Mouse (Mus musculus) kidney, embryonic 14.5 days (tissue): ENCODE measurements around the gene Tigar. TPM values are rescaled to one million over a fixed set of nuclear protein-coding genes. Genes with fewer than 3 reads are reported as not detected.
A peak's percentile ranks its signal among the peaks of the same experiment; 100 is the strongest.

Experiments
- ATAC-seq: fragments of 200-750 bp; cut with Nextera tagmentation; 2 replicates; pipeline ENCODE4 v1.8.0; 2017; ENCODE audit warnings: moderate number of reproducible peaks, mild to moderate bottlenecking, moderate TSS enrichment, moderate library complexity; ENCODE audit not compliant: low FRiP score, low TSS enrichment
- H3K27ac ChIP-seq: fragments of 300-500 bp; sonication (generic); 2 replicates; pipeline ENCODE4 v1.5.1; 2014; ENCODE audit warnings: low read depth, mild to moderate bottlenecking, low read length, moderate library complexity, mixed read lengths
- H3K27me3 ChIP-seq: fragments of 300-500 bp; sonication (generic); 2 replicates; pipeline ENCODE4 v1.6.1; 2014; ENCODE audit warnings: mild to moderate bottlenecking, low read length; ENCODE audit not compliant: control insufficient read depth, insufficient read depth
- H3K36me3 ChIP-seq: fragments of 300-500 bp; sonication (generic); 2 replicates; pipeline ENCODE4 v1.6.1; 2014; ENCODE audit warnings: low read length, mixed read lengths; ENCODE audit not compliant: control insufficient read depth, insufficient read depth
- H3K4me1 ChIP-seq: fragments of 300-500 bp; sonication (generic); 2 replicates; pipeline ENCODE4 v1.6.1; 2014; ENCODE audit warnings: low read length, mixed read lengths; ENCODE audit not compliant: control insufficient read depth, insufficient read depth
- H3K4me2 ChIP-seq: fragments of 300-500 bp; sonication (generic); replicated peaks from 2 replicates; pipeline ENCODE4 v1.6.1; 2014; ENCODE audit warnings: low read depth, mild to moderate bottlenecking, low read length
- H3K4me3 ChIP-seq: fragments of 300-500 bp; sonication (generic); 2 replicates; pipeline ENCODE4 v1.5.1; 2014; ENCODE audit warnings: mild to moderate bottlenecking, low read length
- H3K9ac ChIP-seq: fragments of 300-500 bp; sonication (generic); 2 replicates; pipeline ENCODE4 v1.6.1; 2014; ENCODE audit warnings: low read depth, mild to moderate bottlenecking, low read length, moderate library complexity
- H3K9me3 ChIP-seq: fragments of 300-500 bp; sonication (generic); 2 replicates; pipeline ENCODE4 v1.6.1; 2016; ENCODE audit warnings: low read length; ENCODE audit not compliant: control insufficient read depth
- WGBS: fragments of 180-500 bp; shearing (Covaris S2); extraction: QIAGEN DNeasy Blood & Tissue Kit; methylation state at CpG from one replicate; pipeline ENCODE4 v1.1.7; 2014; 5-methylcytosine and 5-hydroxymethylcytosine counted together
- polyA plus RNA-seq: library from polyadenylated mRNA; unstranded; fragments of >200 nt; fragmentation: Nextera tagmentation; extraction: Ambion mirVana; gene quantifications from 2 replicates; pipeline ENCODE4 v1.2.1, GENCODE M21; 2014

Gene Tigar
- polyA plus RNA-seq, 1 experiment from 2014 or later: 1.2 TPM

DNA sequence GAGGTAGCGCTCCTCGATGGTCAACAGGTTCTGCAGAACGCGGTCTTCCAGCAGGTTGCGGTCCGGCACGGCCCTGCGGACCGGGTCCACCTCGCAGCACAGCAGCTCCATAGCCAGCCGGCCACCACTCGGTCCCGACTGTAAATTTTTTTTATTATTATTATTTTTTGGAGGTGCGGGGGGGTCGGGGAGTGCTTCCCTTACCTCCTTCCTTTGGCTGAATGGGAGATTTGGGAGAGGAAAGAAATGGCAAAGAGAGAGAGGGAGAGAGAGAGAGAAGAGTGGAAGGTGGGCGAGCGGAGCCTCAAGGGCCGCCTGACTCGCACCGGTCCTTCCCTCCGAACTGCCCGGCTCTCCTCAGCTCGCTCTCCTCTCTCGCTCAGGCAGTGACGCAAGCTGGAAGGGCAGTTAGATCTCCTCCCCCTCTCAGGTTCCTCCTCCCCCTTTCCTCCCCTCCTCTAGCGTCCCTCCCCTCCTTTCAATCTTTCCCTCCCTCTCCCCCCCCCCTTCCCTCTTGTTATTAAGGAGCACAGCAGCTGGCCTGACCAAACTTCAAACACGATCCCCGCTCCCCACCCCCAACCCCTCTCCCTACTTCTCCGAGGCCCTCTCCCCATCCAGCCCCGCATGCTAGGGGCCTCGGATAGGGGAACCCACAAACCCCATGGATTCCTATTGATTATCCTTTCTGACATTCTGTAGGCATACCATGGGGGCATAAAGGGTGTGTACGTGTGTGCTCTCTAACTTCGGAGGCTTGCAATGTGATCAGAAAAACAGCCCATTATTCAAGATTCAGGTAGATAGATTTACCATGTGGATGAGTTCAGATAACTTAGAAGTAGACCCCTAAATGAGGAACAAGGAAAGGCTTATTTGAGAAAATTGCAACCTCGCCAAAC, 41.6 kb upstream of the Tigar start:
- Histone ChIP-seq H3K4me3 (peak overlapping the region; percentile 76), H3K27ac (peak overlapping the region; percentile 91), H3K27me3 (no peaks in the 10 kb centered on the region), H3K9ac (peak overlapping the region; percentile 86), H3K9me3 (no peaks in the 10 kb centered on the region), H3K4me1 (peaks cover 26% of the 10 kb centered on the region), H3K36me3 (peaks cover 13% of the 10 kb centered on the region), H3K4me2 (peak overlapping the region; percentile 79)
- ATAC-seq: peak; percentile 56
- WGBS: 0% methylated on average over 32 of the region's 34 CpGs

DNA sequence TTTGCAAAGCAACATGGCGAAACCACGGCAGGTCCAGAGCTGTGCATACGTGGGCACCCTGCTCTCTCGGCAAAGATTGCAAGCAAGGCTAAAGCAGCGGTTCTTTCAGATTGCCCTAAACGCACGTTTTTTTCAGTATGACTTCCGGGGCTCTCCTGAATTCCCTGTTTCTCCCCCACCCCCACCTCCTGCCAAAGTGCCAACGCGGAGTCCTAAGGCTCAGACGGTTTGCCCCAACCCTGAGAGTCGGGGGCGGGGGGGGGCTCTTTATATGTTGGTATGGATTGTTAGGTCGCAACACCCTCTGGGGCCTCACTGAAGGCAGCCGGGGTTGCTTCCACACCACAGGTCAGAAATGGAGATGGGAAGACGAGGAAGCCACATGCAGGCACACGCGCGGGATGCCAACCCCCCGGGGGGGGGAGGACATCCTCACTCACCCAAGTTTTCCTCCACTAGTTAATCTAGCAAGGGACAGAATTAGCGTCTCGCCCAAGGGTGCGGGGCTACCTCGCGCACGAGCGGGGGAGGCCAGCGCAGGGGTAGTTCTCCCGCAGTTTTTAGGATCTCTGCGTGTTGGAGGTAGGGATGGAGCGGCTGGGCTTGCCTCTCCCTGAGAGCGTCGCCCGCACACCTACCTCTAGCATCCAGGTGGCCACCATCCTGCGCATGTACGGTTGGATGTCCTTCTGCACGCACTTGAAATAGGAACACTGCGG, 40.7 kb upstream of the Tigar start:
- Histone ChIP-seq H3K4me1 (peaks cover 26% of the 10 kb centered on the region), H3K9ac (peak overlapping the region; percentile 86), H3K27ac (peak overlapping the region; percentile 81), H3K9me3 (no peaks in the 10 kb centered on the region), H3K27me3 (no peaks in the 10 kb centered on the region), H3K36me3 (peaks cover 21% of the 10 kb centered on the region), H3K4me3 (peak overlapping the region; percentile 76), H3K4me2 (peak overlapping the region; percentile 79)
- under 1% methylated on average over 38 of the region's 38 CpGs for WGBS
- ATAC-seq: no peak

DNA sequence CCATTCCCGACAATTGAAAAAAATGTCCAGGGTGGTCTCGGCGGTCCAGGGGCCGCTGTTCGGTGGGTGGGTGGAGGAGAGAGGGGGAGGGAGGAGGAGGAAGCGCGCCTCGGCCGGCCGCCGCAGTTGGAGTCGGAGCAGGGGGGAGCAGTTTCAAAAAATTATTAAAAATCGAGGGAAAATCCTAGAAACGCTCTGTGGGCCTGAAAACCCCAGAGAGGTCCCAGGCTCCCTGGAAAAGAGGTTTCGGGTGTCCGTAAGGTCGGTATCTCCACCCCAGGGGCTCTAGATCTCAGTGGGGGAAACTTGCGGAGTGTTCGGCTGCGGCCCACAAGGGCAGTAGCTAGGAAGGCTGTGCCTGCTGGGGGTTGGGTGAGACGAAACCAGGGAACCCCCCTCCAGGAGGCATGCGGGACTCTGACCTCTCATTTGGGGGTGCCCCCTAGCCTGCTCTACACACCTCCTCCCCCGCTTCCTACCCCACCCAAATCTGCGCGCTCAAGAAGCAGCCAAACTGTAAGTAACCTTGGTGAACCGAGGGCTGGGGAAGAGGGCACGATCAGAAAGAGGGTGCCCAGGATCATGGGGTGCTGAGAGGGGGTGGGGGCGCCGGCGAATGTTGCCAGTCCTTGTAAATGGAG, 40.1 kb upstream of the Tigar start:
- Histone ChIP-seq H3K4me1 (peaks cover 27% of the 10 kb centered on the region), H3K36me3 (peaks cover 27% of the 10 kb centered on the region), H3K27me3 (no peaks in the 10 kb centered on the region), H3K9me3 (no peaks in the 10 kb centered on the region), H3K9ac (peak overlapping the region; percentile 86), H3K27ac (peak overlapping the region; percentile 71; the same call in 1 of the 2 replicates), H3K4me3 (peak overlapping the region; percentile 76), H3K4me2 (peak overlapping the region; percentile 79)
- no peak for ATAC-seq
- under 1% methylated on average over 30 of the region's 30 CpGs for WGBS

DNA sequence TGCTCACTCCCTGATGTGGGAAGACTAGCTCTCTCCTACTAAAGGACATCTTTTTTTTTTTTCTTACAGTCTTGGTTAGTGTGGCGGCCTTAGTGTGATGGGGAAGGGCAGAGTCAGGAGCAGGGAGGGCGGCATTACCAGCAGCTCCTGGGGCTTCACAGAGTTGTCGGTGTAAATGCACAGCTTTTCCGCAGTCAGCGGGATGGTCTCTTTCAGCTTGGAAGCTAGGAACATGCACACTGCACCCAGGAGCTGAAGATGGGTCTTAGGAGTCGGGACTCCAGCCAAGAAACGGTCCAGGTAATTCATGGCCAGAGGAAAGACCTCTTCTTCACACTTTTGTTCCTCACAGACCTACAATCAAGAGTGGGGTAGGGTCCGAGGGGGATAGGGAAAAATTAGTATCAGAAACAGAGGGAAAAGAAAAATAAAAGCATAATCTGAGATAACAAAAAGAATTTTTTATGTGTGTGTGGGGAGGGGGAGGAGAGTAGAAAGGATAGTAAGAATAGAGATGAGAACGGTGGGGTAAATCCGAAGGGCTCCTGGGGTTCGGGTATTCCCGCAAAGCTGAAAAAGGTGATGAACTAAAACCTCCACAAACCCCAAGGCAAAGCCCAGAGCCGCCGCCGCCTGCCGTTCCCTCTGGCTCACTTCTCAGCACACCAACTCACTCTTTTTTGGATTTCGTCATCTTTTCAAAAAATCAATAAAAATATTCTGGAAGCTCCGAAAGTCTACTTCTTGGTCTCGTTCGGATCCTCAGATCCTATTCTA, 39.4 kb upstream of the Tigar start:
- Histone ChIP-seq H3K36me3 (peaks cover 32% of the 10 kb centered on the region), H3K27me3 (no peaks in the 10 kb centered on the region), H3K27ac (peak overlapping the region; percentile 71; the same call in 1 of the 2 replicates), H3K9me3 (no peaks in the 10 kb centered on the region), H3K4me2 (peak overlapping the region; percentile 79), H3K9ac (peak overlapping the region; percentile 86), H3K4me1 (peaks cover 24% of the 10 kb centered on the region), H3K4me3 (peak overlapping the region; percentile 76)
- 4% methylated on average over 20 of the region's 20 CpGs for whole genome bisulfite sequencing
- ATAC-seq: no peak

DNA sequence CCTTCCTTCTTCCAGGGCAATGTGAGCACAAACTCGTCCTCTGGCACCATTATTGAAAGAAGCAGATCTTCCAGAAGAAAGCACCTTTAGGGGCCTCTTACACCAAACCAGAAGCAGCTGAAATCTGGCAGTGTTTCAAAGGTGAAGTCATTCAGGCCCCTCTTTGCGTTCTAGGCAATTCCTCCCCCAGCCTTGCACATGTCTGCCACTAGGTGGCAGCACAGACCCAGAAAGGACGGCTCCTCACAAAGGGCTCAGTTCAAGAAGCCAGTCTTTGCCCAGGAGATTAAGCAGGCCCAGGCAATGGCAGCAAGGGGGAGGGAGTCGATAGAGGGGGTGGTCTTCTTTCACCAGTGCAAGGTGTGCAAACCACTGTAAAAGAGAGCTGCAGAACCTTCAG, 38.3 kb upstream of the Tigar start:
- Histone ChIP-seq H3K4me1 (peaks cover 18% of the 10 kb centered on the region), H3K9ac (no peak overlapping the region), H3K27ac (no peak overlapping the region), H3K9me3 (no peaks in the 10 kb centered on the region), H3K27me3 (no peaks in the 10 kb centered on the region), H3K36me3 (peaks cover 33% of the 10 kb centered on the region), H3K4me2 (no peak overlapping the region), H3K4me3 (no peak overlapping the region)
- ATAC-seq: no peak
- WGBS: 0% methylated on average over 4 of the region's 4 CpGs

DNA sequence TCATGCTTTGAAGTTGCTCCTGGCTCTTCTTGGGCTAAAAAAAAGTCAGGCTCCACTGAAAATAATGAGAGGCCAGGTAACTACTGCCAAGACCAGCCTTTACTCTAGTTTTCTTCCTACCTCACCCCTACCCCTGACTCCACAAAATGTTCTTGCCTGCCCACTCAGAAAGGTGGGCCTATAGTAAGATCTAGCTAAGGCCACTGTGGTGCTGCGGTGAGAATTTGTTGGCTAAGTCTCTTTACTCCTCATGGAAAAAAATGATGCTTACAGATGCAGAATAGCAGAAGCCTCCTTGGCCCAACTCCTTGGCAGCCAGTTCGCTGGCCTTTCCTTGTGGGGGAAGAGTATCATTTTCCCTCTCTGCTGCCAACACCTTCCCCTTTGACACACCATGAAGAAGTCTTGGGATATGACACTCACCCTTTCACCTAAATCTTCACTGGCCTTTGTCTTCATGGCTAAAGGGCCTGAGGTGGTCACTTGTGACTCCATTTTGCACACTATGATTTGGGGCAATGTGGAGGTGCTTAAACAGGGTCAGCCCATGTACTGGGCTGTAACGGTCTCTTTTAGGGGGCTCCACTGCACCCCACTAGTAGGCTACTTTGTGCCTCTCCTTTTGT, 37.1 kb upstream of the Tigar start:
- no peak overlapping the region for H3K27ac ChIP-seq
- H3K4me1 ChIP-seq: peaks cover 11% of the 10 kb centered on the region
- H3K9ac ChIP-seq: no peak overlapping the region
- no peaks in the 10 kb centered on the region for H3K9me3 ChIP-seq
- no peak for ATAC-seq
- H3K4me3 ChIP-seq: no peak overlapping the region
- H3K27me3 ChIP-seq: no peaks in the 10 kb centered on the region
- H3K4me2 ChIP-seq: no peak overlapping the region
- peaks cover 39% of the 10 kb centered on the region for H3K36me3 ChIP-seq
- WGBS: 84% methylated on average over 3 of the region's 3 CpGs

DNA sequence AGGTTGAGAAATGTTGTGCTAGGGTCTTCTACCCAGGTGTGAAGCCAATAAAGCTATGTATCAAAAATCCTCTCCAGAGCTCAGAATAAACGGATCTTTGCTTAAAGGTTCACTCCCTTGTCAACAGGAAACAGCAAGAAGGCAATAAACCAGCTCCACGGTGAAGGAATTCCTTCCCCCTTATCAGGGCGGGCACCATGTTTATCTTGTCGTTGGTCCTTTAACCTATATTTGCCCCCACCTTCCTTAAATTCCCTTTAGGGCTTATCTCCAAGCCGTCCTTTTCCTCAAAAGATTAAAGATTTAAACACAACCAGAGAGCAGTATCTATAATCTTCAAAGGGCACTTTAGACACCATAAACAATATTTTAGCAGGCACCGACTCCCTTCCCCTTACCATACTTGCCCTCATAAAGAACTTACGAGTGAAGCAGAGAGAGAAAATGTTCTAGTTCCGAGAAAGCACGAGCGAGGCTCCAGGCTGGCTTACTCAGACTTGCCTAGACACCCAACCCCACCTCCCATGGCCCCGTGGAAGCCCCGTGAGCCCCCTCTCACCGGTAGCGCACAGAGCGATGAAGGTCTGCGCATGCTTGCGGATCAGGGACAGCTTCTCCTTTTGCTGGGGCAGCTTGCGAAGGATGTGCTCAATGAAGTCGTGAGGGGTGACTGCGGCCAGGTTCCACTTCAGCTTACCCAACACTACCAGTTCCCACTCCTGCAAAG, 36.3 kb upstream of the Tigar start:
- peaks cover 47% of the 10 kb centered on the region for H3K36me3 ChIP-seq
- H3K4me2 ChIP-seq: no peak overlapping the region
- H3K9ac ChIP-seq: no peak overlapping the region
- ATAC-seq: no peak
- 62% methylated on average over 20 of the region's 20 CpGs for WGBS
- no peak overlapping the region for H3K4me3 ChIP-seq
- H3K9me3 ChIP-seq: no peaks in the 10 kb centered on the region
- peaks cover 9% of the 10 kb centered on the region; the same call in 1 of the 2 replicates for H3K4me1 ChIP-seq
- H3K27ac ChIP-seq: no peak overlapping the region
- no peaks in the 10 kb centered on the region for H3K27me3 ChIP-seq
